Mouse (Mus musculus) CD8-positive naive resting alpha-beta T cell, adult 2 months (primary cell): Measurements from ENCODE around the gene Slc39a5.

Experiments
- DNase-seq, 2 experiments: peaks; one replicate each; pipeline ENCODE4 v3.0.0; 2022; ENCODE audit warnings: low read depth in 2 of 2, low spot score in 2 of 2

The Slc39a5 gene

GRCm38 (mm10) chr10:128411211-128412054, 10.4 kb upstream of the Slc39a5 start, which contains the start of the genes Nabp2 and Rnf41:
Nabp2 (minus strand) TSS chr10:128411492.
Rnf41 (plus strand) TSS chr10:128411657.
- peak; percentile 88 to 93 for DNase-seq

- DNase-seq, result no peak
Observed at GRCm38 (mm10) chr10:128410560-128410845, 9.5 kb upstream of the Slc39a5 start.

- peak; percentile 96 for DNase-seq
Observed at GRCm38 (mm10) chr10:128409692-128410559, 8.9 kb upstream of the Slc39a5 start.

- DNase-seq, result no peak
Observed at GRCm38 (mm10) chr10:128408591-128409535, 7.8 kb upstream of the Slc39a5 start.

GRCm38 (mm10) chr10:128403931-128404330, 2.9 kb upstream of the Slc39a5 start:
- DNase-seq, result no peak

- DNase-seq, result no peak
Observed at GRCm38 (mm10) chr10:128401638-128402037, 609 bp upstream of the Slc39a5 start.

- DNase-seq, result no peak
Observed at GRCm38 (mm10) chr10:128400338-128400737, 691 bp downstream of the Slc39a5 start.

- no peak for DNase-seq
Observed at GRCm38 (mm10) chr10:128397466-128397865, 3.6 kb downstream of the Slc39a5 start.

- no peak for DNase-seq
Observed at GRCm38 (mm10) chr10:128396716-128397264, 4.2 kb downstream of the Slc39a5 start.

- DNase-seq, result no peak
Observed at GRCm38 (mm10) chr10:128396017-128396673, 4.9 kb downstream of the Slc39a5 start.

- DNase-seq, result no peak
Observed at GRCm38 (mm10) chr10:128391850-128392249, 9.2 kb downstream of the Slc39a5 start.

- no peak for DNase-seq
Observed at GRCm38 (mm10) chr10:128390366-128390765, 10.7 kb downstream of the Slc39a5 start.

GRCm38 (mm10) chr10:128389570-128389969, 11.5 kb downstream of the Slc39a5 start:
- DNase-seq, result no peak

- no peak for DNase-seq
Observed at GRCm38 (mm10) chr10:128388941-128389340, 12.1 kb downstream of the Slc39a5 start.

- DNase-seq, result no peak
Observed at GRCm38 (mm10) chr10:128385902-128386301, 15.1 kb downstream of the Slc39a5 start.

GRCm38 (mm10) chr10:128382482-128382881, 18.5 kb downstream of the Slc39a5 start:
- no peak for DNase-seq

GRCm38 (mm10) chr10:128380565-128380964, 20.5 kb downstream of the Slc39a5 start:
- DNase-seq, result no peak

- DNase-seq, result no peak
Observed at GRCm38 (mm10) chr10:128379260-128379659, 21.8 kb downstream of the Slc39a5 start.

- DNase-seq, result no peak
Observed at GRCm38 (mm10) chr10:128378462-128378861, 22.6 kb downstream of the Slc39a5 start.

- no peak for DNase-seq
Observed at GRCm38 (mm10) chr10:128377940-128378448, 23.0 kb downstream of the Slc39a5 start.
